Mouse (Mus musculus) CD8-positive naive resting alpha-beta T cell, adult 2 months (primary cell): ENCODE results near the gene Hepacam2.
"Not testable (repeated sequence)": the region's sequence is repeated elsewhere in the genome, so short reads cannot be mapped to it uniquely, and the experiment has no call there.

Source experiments
- DNase-seq, 2 experiments: peaks; one replicate each; pipeline ENCODE4 v3.0.0; 2022; ENCODE audit warnings: low read depth in 2 of 2, low spot score in 2 of 2

Hepacam2 gene

GRCm38 (mm10) chr6:3498162-3498848 is at the start of gene Hepacam2, which contains the start of gene Vps50:
Hepacam2 (minus strand) TSS chr6:3498298.
Vps50 (plus strand) TSS chr6:3498382.
- DNase-seq: peak; percentile 74 to 83

DNA sequence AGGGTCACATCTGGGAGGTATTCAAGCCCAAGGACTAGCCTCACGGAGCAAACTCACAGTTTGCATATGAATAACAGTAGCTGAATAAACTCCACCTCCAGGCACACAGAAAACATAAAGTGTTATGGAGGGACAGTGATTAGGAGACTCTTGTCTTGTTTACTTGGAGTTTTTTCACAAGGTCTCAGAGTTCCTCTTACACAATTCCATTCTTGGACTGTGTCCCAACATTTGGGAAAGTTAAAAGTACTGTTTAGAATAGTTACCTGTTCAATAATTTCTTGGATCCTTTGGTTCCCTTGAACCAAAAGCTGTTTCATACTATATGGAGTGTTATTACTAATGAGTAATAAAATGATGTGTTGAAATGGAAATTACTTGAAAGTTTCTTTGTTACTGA is 46.9 kb upstream of the Hepacam2 start:
- no peak for DNase-seq

- no peak for DNase-seq
Observed at GRCm38 (mm10) chr6:3543862-3544261, 45.8 kb upstream of the Hepacam2 start.

- no peak for DNase-seq
Observed at GRCm38 (mm10) chr6:3539470-3539869, 41.4 kb upstream of the Hepacam2 start.

GRCm38 (mm10) chr6:3536048-3536447 is 38.0 kb upstream of the Hepacam2 start:
- no peak for DNase-seq

- no peak for DNase-seq
Observed at GRCm38 (mm10) chr6:3531445-3531844, 33.3 kb upstream of the Hepacam2 start.

DNA sequence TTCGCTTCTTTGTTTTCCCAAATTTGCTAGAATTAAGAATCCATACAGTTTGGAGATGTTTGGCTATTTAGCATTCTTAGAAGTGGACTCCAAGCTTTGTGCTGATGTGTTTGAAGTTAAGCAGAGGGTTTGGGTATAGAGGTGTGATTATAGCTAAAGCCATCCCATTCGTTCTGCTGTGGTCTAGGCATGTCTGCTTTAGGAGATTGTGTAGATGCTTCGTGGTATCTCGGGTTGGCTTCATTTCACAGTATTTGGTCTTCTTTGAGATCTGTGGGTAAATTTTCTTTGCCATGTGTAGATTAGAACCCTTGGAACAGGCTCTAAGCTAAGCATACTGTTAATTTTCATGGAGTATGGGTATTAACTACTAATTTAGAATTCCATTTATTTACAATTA is 30.1 kb upstream of the Hepacam2 start:
- no peak for DNase-seq

DNA sequence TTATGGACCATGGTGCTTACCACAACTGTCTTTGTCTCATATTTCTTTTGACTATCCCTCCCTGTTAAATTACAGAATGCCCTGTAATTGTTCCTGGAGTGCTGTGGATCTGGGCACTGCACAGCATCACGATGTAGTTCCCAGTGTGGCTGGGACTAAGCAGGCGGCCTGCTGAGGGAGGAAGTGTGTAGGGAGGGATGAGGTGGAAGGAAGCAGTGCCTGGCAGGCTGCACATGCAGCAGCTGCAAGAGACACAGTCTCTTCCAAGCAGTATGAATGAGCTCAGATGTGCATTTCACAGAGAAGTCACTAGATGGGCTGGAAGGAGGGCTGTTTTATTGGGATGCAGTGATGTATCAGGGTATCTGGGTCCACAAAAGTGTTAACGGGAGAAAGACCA is 14.5 kb upstream of the Hepacam2 start:
- DNase-seq: no peak

DNA sequence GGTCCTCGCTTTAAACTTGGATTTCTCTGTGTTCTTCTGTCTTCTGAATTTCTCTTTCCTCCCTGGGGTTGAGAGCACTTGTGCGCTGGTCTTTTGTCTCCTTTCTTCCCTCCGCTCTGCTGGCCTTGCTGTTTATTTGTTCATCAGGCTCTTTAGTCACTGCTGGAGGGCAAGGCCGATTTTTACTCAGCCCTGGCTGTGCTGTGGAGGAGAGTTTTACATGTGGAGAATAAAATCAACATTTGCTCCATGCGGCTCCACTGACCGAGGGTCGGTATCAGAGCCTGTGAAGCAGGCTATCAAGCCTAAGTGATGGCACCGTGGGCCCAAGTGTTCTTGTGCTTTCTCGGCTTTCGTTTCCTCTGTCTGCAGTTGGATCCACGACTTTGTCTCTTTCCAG is 13.5 kb upstream of the Hepacam2 start:
- no peak for DNase-seq

GRCm38 (mm10) chr6:3511116-3511515 is 13.0 kb upstream of the Hepacam2 start:
- DNase-seq: no peak

GRCm38 (mm10) chr6:3509782-3510181 is 11.7 kb upstream of the Hepacam2 start:
- no peak for DNase-seq

GRCm38 (mm10) chr6:3508151-3508550 is 10.1 kb upstream of the Hepacam2 start:
- DNase-seq: not testable (repeated sequence)

DNA sequence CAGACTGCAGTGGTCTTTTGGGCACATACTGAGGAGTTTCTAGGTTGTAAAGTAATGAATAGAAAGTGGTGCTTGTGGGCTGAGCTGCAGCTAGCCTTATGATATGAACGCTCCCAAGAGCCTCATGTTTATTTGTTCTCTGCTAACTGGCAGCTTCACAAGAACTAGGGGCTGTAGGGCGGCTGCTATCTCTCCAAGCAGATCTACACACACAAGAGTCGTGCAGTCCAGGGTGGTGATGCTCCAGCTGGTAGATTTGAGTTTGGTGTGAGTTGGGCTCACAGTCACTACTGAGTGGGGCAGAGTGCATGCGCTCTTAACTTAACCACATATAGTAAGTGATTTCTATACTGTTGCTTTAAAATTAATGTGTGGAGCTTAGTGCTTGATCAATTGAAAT is 9.0 kb upstream of the Hepacam2 start:
- no peak for DNase-seq

DNA sequence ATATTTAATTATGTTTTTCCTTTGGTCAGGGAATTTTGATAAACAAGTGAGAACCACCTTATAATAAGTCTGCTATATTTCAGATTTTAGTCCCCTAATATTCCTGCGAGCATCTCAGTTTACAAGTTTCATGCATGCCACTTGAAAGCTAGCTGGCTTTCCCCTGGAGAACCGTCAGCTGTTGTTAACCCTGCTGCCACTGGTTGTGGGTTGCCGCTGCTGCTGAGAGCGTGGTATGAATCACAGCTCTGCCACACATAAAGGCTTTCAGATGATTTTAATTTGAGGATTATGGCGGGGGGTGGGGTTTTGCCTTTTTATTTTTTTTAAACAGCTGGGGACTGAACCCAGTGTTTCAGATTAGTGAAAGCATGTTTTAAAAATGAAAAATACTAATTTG is 7.2 kb upstream of the Hepacam2 start:
- no peak for DNase-seq

DNA sequence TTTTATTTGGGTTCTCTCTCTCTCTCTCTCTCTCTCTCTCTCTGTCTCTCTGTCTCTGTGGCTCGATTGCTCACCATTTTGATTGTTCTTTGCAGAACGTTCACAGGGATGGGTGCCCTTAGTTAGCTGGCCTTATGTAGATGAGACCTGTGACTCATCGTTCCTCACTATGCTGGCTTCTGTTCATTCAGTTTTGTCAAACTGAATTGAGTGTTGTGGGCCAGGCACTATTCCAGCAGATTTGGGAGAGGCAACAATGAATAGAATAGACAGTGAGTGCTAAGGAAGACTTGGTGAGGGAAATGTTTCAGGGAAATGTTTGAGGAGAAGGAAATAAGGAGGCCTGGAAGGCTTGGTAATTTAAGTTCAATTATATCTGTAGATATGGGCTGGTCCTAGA is 2.2 kb upstream of the Hepacam2 start:
- DNase-seq: no peak

DNA sequence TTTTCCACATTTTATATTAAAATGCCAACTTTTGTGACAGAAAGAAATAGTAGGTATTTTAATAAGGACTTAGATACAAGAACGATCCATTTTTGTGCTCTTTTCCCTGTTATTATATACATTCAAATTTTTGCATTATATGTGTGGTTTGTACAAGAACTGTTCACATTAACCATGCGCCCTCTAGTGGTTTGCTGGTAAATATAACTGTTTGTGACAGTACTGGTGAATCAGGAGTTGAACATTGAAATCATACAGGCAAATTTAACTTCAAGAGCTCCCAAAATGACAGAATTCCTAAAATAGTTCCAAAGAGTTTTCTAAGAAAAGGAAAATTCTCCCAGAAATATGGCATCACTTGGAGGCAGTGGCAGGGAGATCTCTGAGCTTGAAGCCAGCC is 1.9 kb downstream of the Hepacam2 start:
- DNase-seq: peak; percentile 12 to 43

DNA sequence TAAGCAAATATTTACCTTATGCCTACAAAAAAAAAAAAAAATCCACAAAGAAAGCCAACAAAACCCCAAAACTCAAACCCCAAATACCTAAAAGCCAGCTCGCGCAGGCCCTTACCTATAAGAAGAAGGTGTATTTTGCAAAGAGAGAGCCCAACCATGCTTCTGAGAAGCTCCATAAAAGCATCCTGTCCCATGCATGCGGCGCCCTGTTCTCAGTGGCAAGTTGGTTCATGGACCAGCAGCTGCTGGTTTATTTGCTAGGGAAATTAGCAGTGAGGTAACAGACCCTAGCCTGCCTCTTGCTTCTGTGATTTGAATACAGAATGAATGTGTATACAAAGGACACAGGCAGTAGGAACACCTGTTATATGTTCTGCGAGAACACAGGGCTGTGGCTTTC is 3.8 kb downstream of the Hepacam2 start:
- DNase-seq: no peak

DNA sequence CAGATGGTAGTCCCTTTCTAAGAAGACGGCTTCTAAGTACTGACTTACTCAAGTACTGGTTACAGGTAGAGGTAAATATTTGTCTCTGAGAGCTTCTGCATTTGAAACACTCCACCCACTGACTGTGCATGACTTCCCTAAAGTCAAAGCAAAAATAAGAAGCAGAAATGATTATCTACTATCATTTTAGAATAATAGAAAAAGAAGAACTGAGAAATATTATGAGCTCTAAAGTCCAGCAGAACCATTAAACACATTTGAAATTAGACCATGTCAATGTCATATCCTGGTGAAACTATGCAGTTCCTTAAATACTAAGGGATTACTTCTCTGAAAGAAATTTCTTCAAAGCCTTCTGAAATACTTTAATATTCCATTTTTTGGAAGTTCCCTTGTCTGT is 10.7 kb downstream of the Hepacam2 start:
- no peak for DNase-seq

DNA sequence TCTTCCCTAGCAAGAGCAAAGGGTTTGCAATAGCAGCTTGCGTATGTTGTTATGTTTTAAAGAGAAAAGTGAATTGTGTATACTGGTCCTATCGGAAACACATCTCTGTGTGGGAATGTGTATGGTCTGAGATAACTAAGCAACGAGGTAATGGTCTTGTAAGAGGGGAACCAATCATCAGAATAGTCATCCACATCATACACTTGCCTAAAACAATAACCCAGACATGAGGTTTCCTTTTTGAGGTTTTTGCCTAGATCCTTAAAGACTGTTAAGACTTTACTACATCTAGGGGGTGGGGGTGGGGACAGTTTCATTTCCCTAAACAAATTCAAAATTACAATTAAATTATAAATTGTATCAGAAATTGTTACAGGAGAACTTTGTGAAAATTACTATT is 13.0 kb downstream of the Hepacam2 start:
- no peak for DNase-seq

DNA sequence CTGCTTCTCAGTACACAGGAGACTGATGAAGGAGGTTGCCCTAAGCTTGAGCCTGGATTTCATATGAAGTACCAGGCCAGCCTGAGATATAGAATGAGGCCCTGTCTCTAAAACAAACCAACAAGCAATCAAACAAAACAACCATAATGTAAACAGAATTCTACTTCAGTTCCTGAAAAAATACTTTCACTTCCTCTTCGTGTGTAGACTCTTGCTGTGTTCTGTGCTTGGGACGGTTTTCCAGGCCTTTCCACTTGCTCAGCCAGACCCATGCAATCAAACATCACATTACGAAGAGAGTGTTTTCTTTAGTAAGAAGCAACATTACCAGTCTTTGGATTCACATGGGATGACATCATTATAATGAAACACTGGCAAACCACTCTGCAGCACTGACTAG is 16.4 kb downstream of the Hepacam2 start:
- DNase-seq: no peak

DNA sequence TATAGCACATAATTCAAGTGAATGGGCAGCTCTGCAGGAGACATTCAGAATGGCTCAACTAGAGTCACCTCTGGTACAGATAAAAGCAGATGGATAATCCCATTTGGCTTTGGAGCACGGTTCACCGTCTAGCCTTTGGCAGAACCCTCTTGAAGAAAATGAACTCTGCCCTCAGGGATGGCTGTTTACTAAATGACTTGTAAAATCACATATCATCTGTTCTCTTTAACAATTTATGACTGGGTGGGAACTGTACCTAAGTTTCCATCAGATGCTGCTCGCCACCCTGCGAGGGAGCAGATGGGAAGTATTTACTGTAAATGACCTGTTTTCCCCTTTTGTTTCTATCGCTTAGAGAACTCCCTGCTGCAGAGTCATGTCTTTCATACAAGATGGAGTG is 18.2 kb downstream of the Hepacam2 start:
- no peak for DNase-seq

GRCm38 (mm10) chr6:3476299-3476698 is 21.8 kb downstream of the Hepacam2 start:
- DNase-seq: no peak

- no peak for DNase-seq
Observed at GRCm38 (mm10) chr6:3470706-3471105, 27.4 kb downstream of the Hepacam2 start.
